Mouse (Mus musculus) induced T-regulatory cell, adult 2 months (primary cell): ENCODE results near the gene Ap2a2.
"Not testable (repeated sequence)": the region's sequence is repeated elsewhere in the genome, so short reads cannot be mapped to it uniquely, and the experiment has no call there.

ENCODE experiments used
- DNase-seq: peaks from one replicate; pipeline ENCODE4 v3.0.0-alpha.2; 2012; ENCODE audit warnings: low read depth

The Ap2a2 gene

GRCm38 (mm10) chr7:141662223-141662622 lies 100.2 kb downstream of the Ap2a2 start:
- no peak for DNase-seq

- DNase-seq: peak; percentile 75
These were observed 104.2 kb downstream of the Ap2a2 start for GRCm38 (mm10) chr7:141666190-141666589.

- not testable (repeated sequence) for DNase-seq
These were observed 107.1 kb downstream of the Ap2a2 start for GRCm38 (mm10) chr7:141669097-141669496.

- DNase-seq: peak; percentile 66
These were observed 109.0 kb downstream of the Ap2a2 start for GRCm38 (mm10) chr7:141670999-141671398.

- no peak for DNase-seq
These were observed 109.8 kb downstream of the Ap2a2 start for GRCm38 (mm10) chr7:141671626-141672291.

GRCm38 (mm10) chr7:141678922-141679321 lies 116.9 kb downstream of the Ap2a2 start:
- no peak for DNase-seq
